Mouse (Mus musculus): ENCODE results near the gene Rfc1. TPM values are rescaled to one million over a fixed set of nuclear protein-coding genes. Genes with fewer than 3 reads are reported as not detected.
"Not testable (repeated sequence)": the region's sequence is repeated elsewhere in the genome, so short reads cannot be mapped to it uniquely, and the experiment has no call there.

Rfc1 gene
- total and polyA plus RNA-seq, 3 experiments, result 8.4 to 38.2 (median 31.9) TPM

DNA sequence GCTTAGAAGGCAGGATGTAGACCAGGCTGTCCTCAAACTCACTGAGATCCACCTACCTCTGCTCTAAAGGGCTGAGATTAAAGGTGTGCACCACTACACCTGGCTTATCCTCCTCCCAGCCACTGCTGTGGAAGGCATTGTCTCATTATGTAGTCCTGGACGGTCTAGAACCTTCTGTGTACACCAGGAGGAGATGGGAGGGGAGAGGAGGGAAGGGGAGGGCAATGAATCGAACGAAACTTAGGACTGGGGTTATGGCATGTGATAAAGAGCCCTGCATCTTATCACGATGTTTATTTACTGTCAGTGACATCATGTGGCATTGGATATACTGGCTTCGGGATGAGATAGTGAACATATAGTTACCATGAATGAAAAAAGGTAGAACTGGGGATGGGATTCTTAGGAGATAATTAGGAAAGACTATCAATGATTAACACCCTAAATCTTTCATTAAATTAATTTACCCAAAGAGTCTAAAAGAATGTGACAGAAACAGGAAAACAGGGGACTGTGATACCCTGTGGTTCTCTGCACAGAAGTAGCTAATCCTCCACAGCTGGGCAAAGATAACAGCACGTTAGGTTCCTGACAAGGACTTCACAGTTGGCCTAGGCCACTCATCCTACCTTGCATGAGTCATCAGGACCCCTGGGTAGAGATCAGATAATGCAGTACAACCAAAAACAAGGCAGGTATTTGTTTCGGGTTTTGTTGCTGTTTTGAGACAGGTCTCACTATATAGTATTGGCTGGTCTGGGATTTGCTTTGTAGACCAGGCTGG lies 37.1 kb downstream of the Rfc1 start:
- Histone ChIP-seq H3K79me2 (replicated peaks; ENCODE audit: control insufficient read depth, insufficient read depth, low read length) (no peaks in the 10 kb centered on the region), H3K27me3 (ENCODE audit: control insufficient read depth, insufficient read depth, low read length) (no peaks in the 10 kb centered on the region), H3K27ac (no peak overlapping the region), H3K4me1 (ENCODE audit: control insufficient read depth, insufficient read depth, low read length) (no peaks in the 10 kb centered on the region), H3K9ac (ENCODE audit: low read depth, low read length) (no peak overlapping the region), H3K4me3 (no peak overlapping the region), H3K36me3 (ENCODE audit: control insufficient read depth, insufficient read depth, low read length) (no peaks in the 10 kb centered on the region)
- TF ChIP-seq POLR2A (IDR thresholded peaks at IDR 0.05; ENCODE audit: insufficient read depth, low read depth, low read length) (no peak), CTCF (IDR thresholded peaks at IDR 0.05) (no peak), EP300 (IDR thresholded peaks at IDR 0.05; ENCODE audit: insufficient read depth, low read depth, low read length) (no peak)
- 68% methylated on average over 7 of the region's 7 CpGs for WGBS
- intact Hi-C loops (cut with DNase I), result no loop called here
- no peak for DNase-seq

DNA sequence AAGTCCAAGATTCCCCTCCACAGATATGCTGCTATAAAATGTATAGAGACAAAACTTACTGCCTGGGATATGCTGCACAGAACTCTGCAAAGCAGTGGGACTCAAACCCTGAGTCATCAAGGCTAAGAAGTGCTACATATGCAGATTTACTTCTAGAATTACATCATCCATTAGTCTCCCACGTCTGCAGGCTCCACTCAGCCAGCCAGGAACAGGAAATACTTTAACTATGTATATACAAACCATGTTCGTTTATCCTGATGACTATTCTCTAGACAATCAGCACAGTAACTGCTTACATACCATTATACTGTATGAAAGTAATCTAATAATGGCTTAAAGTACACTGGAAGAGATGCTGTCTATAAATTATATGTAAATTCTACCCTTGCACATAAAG lies 41.2 kb downstream of the Rfc1 start:
- H3K79me2 ChIP-seq (replicated peaks; ENCODE audit: control insufficient read depth, insufficient read depth, low read length), result no peaks in the 10 kb centered on the region
- H3K27me3 ChIP-seq (ENCODE audit: control insufficient read depth, insufficient read depth, low read length), result no peaks in the 10 kb centered on the region
- WGBS, result 33% methylated on average over 2 of the region's 2 CpGs
- peaks cover 2% of the 10 kb centered on the region; the same call in 1 of the 2 replicates for H3K36me3 ChIP-seq (ENCODE audit: control insufficient read depth, insufficient read depth, low read length)
- no peak overlapping the region for H3K27ac ChIP-seq
- DNase-seq, result no peak
- H3K4me1 ChIP-seq (ENCODE audit: control insufficient read depth, insufficient read depth, low read length), result no peaks in the 10 kb centered on the region
- intact Hi-C loops (cut with DNase I), result no loop called here
- no peak overlapping the region for H3K9ac ChIP-seq (ENCODE audit: low read depth, low read length)
- TF ChIP-seq POLR2A (IDR thresholded peaks at IDR 0.05; ENCODE audit: insufficient read depth, low read depth, low read length) (no peak), CTCF (IDR thresholded peaks at IDR 0.05) (no peak), EP300 (IDR thresholded peaks at IDR 0.05; ENCODE audit: insufficient read depth, low read depth, low read length) (no peak)
- no peak overlapping the region for H3K4me3 ChIP-seq

DNA sequence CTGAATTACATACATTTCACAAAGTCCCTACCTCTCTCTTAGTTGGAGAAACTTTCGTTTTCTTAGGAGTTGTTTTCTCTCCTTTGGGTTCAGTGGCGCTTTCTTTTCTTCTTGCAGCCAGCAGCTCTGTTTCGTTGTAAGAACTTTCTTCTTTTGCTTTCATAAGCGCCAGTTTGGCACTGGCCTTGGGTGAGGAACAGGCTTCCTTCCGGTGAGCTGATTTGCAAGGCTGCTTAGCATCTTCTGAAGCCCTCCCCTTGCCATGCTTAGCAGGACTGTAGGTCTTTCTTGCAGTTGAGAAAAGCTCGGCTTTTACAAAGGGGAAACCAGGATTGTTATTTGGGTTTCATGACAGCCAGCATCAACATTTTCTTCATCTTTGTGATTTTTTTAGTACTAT lies 41.8 kb downstream of the Rfc1 start:
- H3K36me3 ChIP-seq (ENCODE audit: control insufficient read depth, insufficient read depth, low read length), result peaks cover 2% of the 10 kb centered on the region; the same call in 1 of the 2 replicates
- no peaks in the 10 kb centered on the region for H3K27me3 ChIP-seq (ENCODE audit: control insufficient read depth, insufficient read depth, low read length)
- no peak overlapping the region for H3K9ac ChIP-seq (ENCODE audit: low read depth, low read length)
- H3K79me2 ChIP-seq (replicated peaks; ENCODE audit: control insufficient read depth, insufficient read depth, low read length), result no peaks in the 10 kb centered on the region
- H3K4me3 ChIP-seq, result no peak overlapping the region
- no peak for DNase-seq
- TF ChIP-seq POLR2A (IDR thresholded peaks at IDR 0.05; ENCODE audit: insufficient read depth, low read depth, low read length) (no peak), CTCF (IDR thresholded peaks at IDR 0.05) (no peak), EP300 (IDR thresholded peaks at IDR 0.05; ENCODE audit: insufficient read depth, low read depth, low read length) (no peak)
- 80% methylated on average over 6 of the region's 6 CpGs for WGBS
- H3K27ac ChIP-seq, result no peak overlapping the region
- no peaks in the 10 kb centered on the region for H3K4me1 ChIP-seq (ENCODE audit: control insufficient read depth, insufficient read depth, low read length)
- intact Hi-C loops (cut with DNase I), result no loop called here

DNA sequence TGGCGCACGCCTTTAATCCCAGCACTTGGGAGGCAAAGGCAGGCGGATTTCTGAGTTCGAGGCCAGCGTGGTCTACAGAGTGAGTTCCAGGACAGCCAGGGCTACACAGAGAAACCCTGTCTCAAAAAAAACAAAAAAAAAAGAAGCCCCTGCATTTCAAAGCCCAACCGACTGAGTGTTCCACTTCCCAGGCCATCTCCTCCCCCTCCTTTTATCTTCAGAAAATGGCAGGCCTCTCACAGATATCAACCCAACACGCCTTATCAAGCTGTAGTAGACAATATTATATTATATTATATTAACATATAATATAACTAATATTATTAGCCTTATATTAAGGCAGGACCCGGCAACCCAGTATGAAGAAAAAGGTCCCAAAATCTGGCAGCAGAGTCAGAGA lies 46.5 kb downstream of the Rfc1 start:
- H3K27ac ChIP-seq; DNase-seq; H3K36me3 ChIP-seq (ENCODE audit: control insufficient read depth, insufficient read depth, low read length); H3K27me3 ChIP-seq (ENCODE audit: control insufficient read depth, insufficient read depth, low read length); H3K79me2 ChIP-seq (replicated peaks; ENCODE audit: control insufficient read depth, insufficient read depth, low read length); H3K4me3 ChIP-seq; H3K4me1 ChIP-seq (ENCODE audit: control insufficient read depth, insufficient read depth, low read length); H3K9ac ChIP-seq (ENCODE audit: low read depth, low read length); intact Hi-C loops (cut with DNase I): not testable (repeated sequence)
- WGBS, result 82% methylated on average over 8 of the region's 8 CpGs

DNA sequence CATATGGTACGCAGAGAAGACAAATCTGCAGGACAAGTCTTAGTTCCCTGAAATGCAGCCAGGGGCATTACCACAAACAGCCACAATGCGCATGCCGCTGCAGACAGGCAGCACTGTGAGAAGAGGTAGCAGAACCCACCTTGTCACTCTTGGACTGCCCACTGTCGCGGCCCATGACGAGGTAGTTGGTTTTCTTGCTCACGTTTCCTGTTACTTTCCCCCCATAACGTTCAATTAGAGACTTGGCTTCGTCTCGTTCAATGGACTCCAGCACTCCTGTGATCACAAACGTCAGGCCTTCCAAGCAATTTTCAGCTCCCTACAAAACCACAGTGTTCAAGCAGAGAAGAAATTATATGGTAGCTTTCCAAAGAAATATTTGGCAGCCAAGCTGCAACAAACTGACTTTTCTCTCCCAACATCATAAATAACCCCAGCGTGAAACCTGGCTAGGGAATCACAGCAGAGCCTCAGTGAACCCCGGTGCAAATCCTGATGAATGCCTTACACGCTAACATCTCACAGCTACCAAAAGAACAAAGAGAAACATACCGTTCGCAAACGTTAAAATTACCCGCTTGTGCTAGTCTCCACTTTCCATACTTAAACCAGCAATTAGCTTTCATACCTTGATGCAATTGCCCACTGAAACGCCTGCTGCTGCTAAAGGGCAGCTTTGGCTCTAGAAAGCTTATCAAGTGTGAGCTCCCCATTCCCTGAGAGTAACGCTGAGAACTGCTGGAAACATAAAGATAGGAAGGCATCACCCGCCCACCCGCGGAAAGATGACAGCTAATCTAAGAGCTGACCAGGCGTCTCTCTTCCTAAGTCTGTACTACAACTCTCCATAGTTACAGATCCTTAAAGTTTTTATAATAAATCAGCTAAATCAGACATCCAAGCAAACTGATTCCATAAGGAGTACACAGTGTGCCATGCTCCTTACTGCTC lies 47.4 kb downstream of the Rfc1 start:
- Histone ChIP-seq H3K36me3 (ENCODE audit: control insufficient read depth, insufficient read depth, low read length) (peaks cover 2% of the 10 kb centered on the region), H3K27ac (no peak overlapping the region), H3K27me3 (ENCODE audit: control insufficient read depth, insufficient read depth, low read length) (no peaks in the 10 kb centered on the region), H3K9ac (ENCODE audit: low read depth, low read length) (no peak overlapping the region), H3K79me2 (replicated peaks; ENCODE audit: control insufficient read depth, insufficient read depth, low read length) (no peaks in the 10 kb centered on the region), H3K4me3 (no peak overlapping the region), H3K4me1 (ENCODE audit: control insufficient read depth, insufficient read depth, low read length) (no peaks in the 10 kb centered on the region)
- no peak for TF ChIP-seq CTCF (IDR thresholded peaks at IDR 0.05)
- no peak for TF ChIP-seq EP300 (IDR thresholded peaks at IDR 0.05; ENCODE audit: insufficient read depth, low read depth, low read length)
- TF ChIP-seq POLR2A (IDR thresholded peaks at IDR 0.05; ENCODE audit: insufficient read depth, low read depth, low read length), result no peak
- WGBS, result 79% methylated on average over 24 of the region's 24 CpGs
- intact Hi-C loops (cut with DNase I), result no loop called here
- no peak for DNase-seq

DNA sequence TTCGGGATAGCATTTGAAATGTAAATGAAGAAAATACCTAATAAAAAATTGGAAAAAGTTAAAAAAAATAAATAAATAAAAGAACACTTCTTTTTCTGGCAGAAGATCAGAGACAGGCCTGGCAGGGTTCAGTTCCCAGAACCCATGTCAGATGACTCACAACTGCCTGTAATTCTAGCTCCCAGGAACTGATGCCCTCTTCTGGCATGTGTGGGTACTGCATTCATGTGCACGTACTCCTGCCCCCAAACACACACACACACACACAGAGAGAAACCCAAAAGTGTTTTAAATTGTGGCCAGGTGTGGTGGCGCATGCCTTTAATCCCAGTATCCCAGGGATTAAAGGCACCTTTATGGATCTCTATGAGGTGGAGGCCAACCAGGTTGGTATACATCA lies 51.3 kb downstream of the Rfc1 start:
- 100% methylated on average over 3 of the region's 3 CpGs for WGBS
- Histone ChIP-seq H3K4me1 (ENCODE audit: control insufficient read depth, insufficient read depth, low read length) (no peaks in the 10 kb centered on the region), H3K9ac (ENCODE audit: low read depth, low read length) (no peak overlapping the region), H3K36me3 (ENCODE audit: control insufficient read depth, insufficient read depth, low read length) (no peaks in the 10 kb centered on the region; the same call in 1 of the 2 replicates), H3K27ac (no peak overlapping the region), H3K27me3 (ENCODE audit: control insufficient read depth, insufficient read depth, low read length) (no peaks in the 10 kb centered on the region), H3K79me2 (replicated peaks; ENCODE audit: control insufficient read depth, insufficient read depth, low read length) (no peaks in the 10 kb centered on the region), H3K4me3 (no peak overlapping the region)
- intact Hi-C loops (cut with DNase I), result no loop called here
- TF ChIP-seq POLR2A (IDR thresholded peaks at IDR 0.05; ENCODE audit: insufficient read depth, low read depth, low read length) (no peak), CTCF (IDR thresholded peaks at IDR 0.05) (peak; percentile 55)
- no peak for DNase-seq

All from heart, adult 2 months (tissue).